ENCODE assay signal across 7 mouse cellular contexts in the genomic region with DNA sequence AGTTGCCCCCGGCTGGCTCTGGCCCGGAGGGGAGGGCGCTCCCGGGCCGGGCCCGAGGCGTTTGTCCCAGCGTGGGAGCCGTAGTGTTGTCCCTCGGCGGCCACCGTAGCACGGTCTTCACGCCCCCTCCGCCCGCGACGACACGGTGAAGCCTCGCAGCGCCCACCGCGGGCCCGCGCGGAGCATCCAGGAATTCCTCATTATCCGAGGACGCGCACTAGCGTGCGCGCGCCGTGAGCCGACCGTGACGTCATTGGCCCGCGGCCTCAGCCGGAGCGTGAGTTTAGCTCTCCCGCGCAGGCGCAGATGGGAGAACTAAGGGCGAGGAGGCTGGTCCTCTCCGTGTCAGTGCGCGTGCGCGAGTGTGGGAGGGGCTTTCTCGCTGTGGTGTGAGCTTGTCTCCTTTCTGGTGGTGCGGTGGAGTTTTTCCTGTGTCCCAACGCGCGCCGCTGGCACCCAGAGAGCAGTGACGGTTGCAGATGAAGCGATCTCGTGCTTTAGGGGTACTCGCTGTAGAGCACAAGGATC. TPM values are rescaled to one million over a fixed set of nuclear protein-coding genes. Genes with fewer than 3 reads are reported as not detected.
DNase-seq lines count a peak whose midpoint lies in the region; ATAC-seq lines count a peak whose summit lies in the region.

No protein-coding gene starts in this region.

- intact Hi-C loops in gastrocnemius, postnatal 36 days (cut with DNase I) = loop anchor here (10.0 kb wide), 1 partner anchor 306 kb away; no protein-coding TSS in a partner anchor
- intact Hi-C loops in left cerebral cortex, postnatal 25 days (cut with DNase I) = loop anchor here (1.0 to 10.0 kb wide), 4 partner anchors 50 to 303 kb away; a partner anchor contains a TSS

- peaks cover 3% of the 10 kb centered on the region; the same call in 1 of the 2 replicates for H3K36me3 ChIP-seq in intestine, embryonic 15.5 days
- H3K36me3 ChIP-seq in midbrain, embryonic 10.5 days = peaks cover 21% of the 10 kb centered on the region

- H3K4me2 ChIP-seq in intestine, embryonic 15.5 days (replicated peaks) = peak overlapping the region; percentile 91

- H3K4me3 ChIP-seq in intestine, embryonic 15.5 days (replicated peaks) = peak overlapping the region; percentile 76
- peak overlapping the region; percentile 83 for H3K4me3 ChIP-seq in midbrain, embryonic 10.5 days

- no peaks in the 10 kb centered on the region for H3K9me3 ChIP-seq in intestine, embryonic 15.5 days
- H3K9me3 ChIP-seq in midbrain, embryonic 10.5 days (replicated peaks) = no peaks in the 10 kb centered on the region

- H3K4me1 ChIP-seq in intestine, embryonic 15.5 days (replicated peaks) = peaks cover 26% of the 10 kb centered on the region
- peaks cover 33% of the 10 kb centered on the region for H3K4me1 ChIP-seq in midbrain, embryonic 10.5 days

- H3K27ac ChIP-seq in intestine, embryonic 15.5 days = peak overlapping the region; percentile 94
- H3K27ac ChIP-seq in midbrain, embryonic 10.5 days (replicated peaks) = peak overlapping the region; percentile 99

- WGBS in intestine, embryonic 15.5 days = 0% methylated on average over 58 of the region's 60 CpGs
- WGBS in midbrain, embryonic 10.5 days = under 1% methylated on average over 60 of the region's 60 CpGs

- DNase-seq in adrenal gland, adult 2 months = peak; percentile 99
- DNase-seq in embryo, embryonic 11.5 days (ENCODE audit: low read depth, low spot score) = peak; percentile 100
- peak; percentile 99 to 100 for DNase-seq in gastrocnemius, postnatal 36 days
- DNase-seq in left cerebral cortex, postnatal 25 days (ENCODE audit: low spot score in 2 of 2) = peak; percentile 100
- DNase-seq in midbrain, embryonic 10.5 days (ENCODE audit: low spot score) = peak; percentile 100
- DNase-seq in right cerebral cortex, postnatal 4 days = peak; percentile 100

- H3K27me3 ChIP-seq in intestine, embryonic 15.5 days (replicated peaks) = no peaks in the 10 kb centered on the region
- H3K27me3 ChIP-seq in midbrain, embryonic 10.5 days (ENCODE audit: low read depth, poor library complexity, severe bottlenecking) = no peaks in the 10 kb centered on the region

- peak; percentile 90 for ATAC-seq in intestine, embryonic 15.5 days

- peak overlapping the region; percentile 88 for H3K9ac ChIP-seq in intestine, embryonic 15.5 days

RNA-seq across cellular contexts. Expression of a gene that starts 17.3 kb away (rescaled TPM):
- 10 to 100 TPM; 36.1 to 52.3 TPM for total RNA-seq in adrenal gland, adult 2 months (2021)
- 69.8 and 94.3 TPM in 2 replicates for polyA plus RNA-seq in adrenal gland, adult 2 months (2012; rRNA removed)
- total RNA-seq in gastrocnemius, postnatal 36 days (2021) = 10 to 100 TPM; 16.3 to 27.7 TPM
- 14.4 and 16.9 TPM in 2 replicates for polyA plus RNA-seq in intestine, embryonic 15.5 days (2015; fragmentation: Nextera tagmentation; extraction: Ambion mirVana)
- total RNA-seq in left cerebral cortex, postnatal 25 days (2021) = 10 to 100 TPM; 64.8 to 75.2 TPM
- 4.3 and 5.6 TPM in 2 replicates for polyA plus RNA-seq in midbrain, embryonic 10.5 days (2016; fragmentation: Nextera tagmentation; extraction: Ambion mirVana)

Comparison
In these comparisons a context has a peak if more than half of its experiments do, and no peak if none do; other contexts are left out.
1. Peak in every context shown above with its lines: DNase-seq, ATAC-seq, H3K4me3 ChIP-seq and H3K27ac ChIP-seq.